Mouse (Mus musculus) myocyte (in vitro differentiated cells): ENCODE results near the gene Olfr786.

Source experiments
- CEBPB ChIP-seq: IDR thresholded peaks from 2 replicates; pipeline ENCODE4 v1.6.1; 2011; ENCODE audit warnings: mild to moderate bottlenecking, moderate library complexity; ENCODE audit not compliant: poor library complexity, insufficient read depth, severe bottlenecking
- E2F4 ChIP-seq: IDR thresholded peaks from one replicate; pipeline ENCODE4 v1.6.1; 2011; ENCODE audit warnings: mild to moderate bottlenecking, control low read depth, moderate library complexity; ENCODE audit not compliant: insufficient read depth
- MAX ChIP-seq: IDR thresholded peaks from one replicate; pipeline ENCODE4 v1.6.1; 2011; ENCODE audit warnings: low read depth, mild to moderate bottlenecking, control low read depth
- MYOD1 ChIP-seq, 3 experiments: IDR thresholded peaks; one replicate each; pipeline ENCODE4 v1.6.1; 2011; ENCODE audit warnings: control low read depth in 2 of 3, low read depth in 2 of 3, mild to moderate bottlenecking in 2 of 3, moderate library complexity in 1 of 3; ENCODE audit not compliant: insufficient read length in 2 of 3, control insufficient read depth in 1 of 3
- POLR2A ChIP-seq: IDR thresholded peaks from one replicate; pipeline ENCODE4 v1.6.1; 2011; ENCODE audit warnings: low read depth, mild to moderate bottlenecking, control low read depth, moderate library complexity; ENCODE audit not compliant: insufficient read length
- POLR2AphosphoS2 ChIP-seq: IDR thresholded peaks from one replicate; pipeline ENCODE4 v1.6.1; 2011; ENCODE audit warnings: low read depth, control low read depth; ENCODE audit not compliant: insufficient read length
- REST ChIP-seq: IDR thresholded peaks from one replicate; pipeline ENCODE4 v1.6.1; 2011; ENCODE audit warnings: mild to moderate bottlenecking, control low read depth, moderate library complexity; ENCODE audit not compliant: insufficient read depth, insufficient read length
- SRF ChIP-seq: IDR thresholded peaks from one replicate; pipeline ENCODE4 v1.6.1; 2011; ENCODE audit warnings: low read depth; ENCODE audit not compliant: control insufficient read depth, insufficient read length
- USF1 ChIP-seq: IDR thresholded peaks from one replicate; pipeline ENCODE4 v1.6.1; 2011; ENCODE audit warnings: low read depth, mild to moderate bottlenecking, control low read depth, moderate library complexity

DNA sequence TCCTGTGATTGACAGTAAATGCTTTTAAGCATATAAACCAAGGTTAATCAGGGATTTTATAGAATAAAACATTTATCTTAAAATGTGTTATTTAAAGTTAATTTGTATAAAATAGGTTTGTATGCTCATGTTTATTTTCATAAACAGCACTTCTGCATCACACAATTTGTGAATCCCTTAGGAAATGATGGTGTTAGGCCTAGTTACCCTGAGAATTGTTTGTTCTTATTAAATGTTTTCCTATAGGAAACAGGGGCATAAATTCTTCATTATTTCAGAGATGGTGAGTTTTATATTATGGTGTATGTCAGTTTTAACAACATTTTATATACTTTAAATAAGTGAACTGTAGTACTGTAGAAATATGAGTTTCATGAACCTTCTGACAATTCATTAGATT, 43.3 kb upstream of the Olfr786 start, which contains the start of gene Olfr784:
- TF ChIP-seq USF1 (no peak), MAX (no peak), POLR2A (no peak), SRF (no peak), REST (no peak), MYOD1 (IDR thresholded peaks at IDR 0.05; ENCODE audit: control insufficient read depth in 1 of 3, insufficient read length in 2 of 3, low read depth in 2 of 3) (no peak), POLR2AphosphoS2 (no peak), E2F4 (no peak), CEBPB (no peak)
